Mouse (Mus musculus) adrenal gland, adult 18-20 months (tissue): ENCODE results near the gene Gm438. TPM values are rescaled to one million over a fixed set of nuclear protein-coding genes. Genes with fewer than 3 reads are reported as not detected.
A peak's percentile ranks its signal among the peaks of the same experiment; 100 is the strongest.
"Not testable (repeated sequence)": the region's sequence is repeated elsewhere in the genome, so short reads cannot be mapped to it uniquely, and the experiment has no call there.

ENCODE experiments used
- DNase-seq, 2 experiments: peaks; one replicate each; pipeline ENCODE4 v3.0.0; 2021 to 2022; ENCODE audit warnings: low spot score in 2 of 2
- long read RNA-seq, 2 experiments: library from polyadenylated mRNA; stranded (forward); transcript quantifications; one replicate each; pipeline ENCODE4 v2.0.0; 2021
- total RNA-seq, 2 experiments: library from RNA; stranded (reverse); gene quantifications; 1 replicate in 1 of 2; 2 replicates in 1 of 2; pipeline ENCODE4 v1.2.3; 2021

The Gm438 gene
- total RNA-seq: not detected
- long read RNA-seq, experiment 1: 0 reads
- long read RNA-seq, experiment 2: 0 reads

DNA sequence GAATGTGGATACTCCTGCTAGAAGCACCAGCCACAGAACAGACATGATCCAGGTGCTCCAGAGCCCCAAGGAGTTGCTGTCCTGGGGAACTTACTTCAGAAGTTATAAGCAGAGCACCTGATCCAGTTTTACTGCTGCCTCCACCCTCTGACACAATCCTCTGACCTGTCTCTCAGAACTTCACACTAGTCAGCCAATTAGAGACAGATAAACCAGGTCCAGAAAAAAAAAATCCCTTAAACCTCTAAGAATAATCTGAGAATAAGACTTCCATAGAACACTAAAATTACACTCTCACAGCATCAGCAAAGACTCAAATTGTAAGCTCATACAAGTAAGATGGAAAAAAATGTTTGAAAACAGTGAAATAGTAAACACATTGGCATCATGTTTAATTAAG lies at the start of gene Gm438:
Gene Gm438 (minus strand): TSS at position 101 of the 400 bp plus-strand sequence.
- DNase-seq: no peak

DNA sequence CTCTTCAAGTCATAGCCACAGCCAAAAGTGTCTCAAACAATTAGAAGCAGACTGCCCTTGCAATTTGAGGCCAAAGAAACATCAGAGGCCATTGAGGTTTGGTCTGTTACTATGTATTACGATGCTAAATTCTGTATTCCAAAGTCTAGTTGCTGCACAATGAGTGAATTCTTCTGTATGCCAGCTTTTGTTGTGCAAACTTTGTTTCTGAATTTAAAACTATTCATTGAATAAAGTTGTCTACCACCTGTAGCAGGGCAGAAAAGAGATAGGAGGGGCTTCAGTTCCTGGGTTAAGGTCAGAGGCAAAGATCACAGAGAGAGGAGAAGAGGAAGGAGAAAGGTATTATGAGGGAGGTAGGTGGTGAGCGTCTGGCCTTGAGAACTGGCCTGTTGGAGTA lies 38.3 kb upstream of the Gm438 start:
- no peak for DNase-seq

DNA sequence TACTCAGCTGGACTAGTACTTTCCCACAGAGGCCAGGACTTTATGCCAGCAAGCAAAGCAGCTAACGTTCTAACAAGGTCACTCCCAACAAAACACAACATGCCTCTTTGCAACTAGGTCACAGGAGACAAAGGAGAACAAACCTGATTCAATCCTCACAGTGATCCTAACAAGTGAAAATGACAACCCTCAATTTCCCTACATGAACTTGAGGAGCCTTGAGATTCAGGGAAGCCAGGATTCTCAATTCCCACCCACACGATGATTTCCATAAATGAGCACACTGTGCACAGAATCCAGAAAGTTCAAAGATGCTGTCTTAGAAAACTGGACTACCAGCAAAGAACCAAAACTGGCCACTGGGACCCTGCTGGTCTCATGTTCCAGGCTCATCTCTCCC lies 37.6 kb upstream of the Gm438 start:
- DNase-seq: no peak

DNA sequence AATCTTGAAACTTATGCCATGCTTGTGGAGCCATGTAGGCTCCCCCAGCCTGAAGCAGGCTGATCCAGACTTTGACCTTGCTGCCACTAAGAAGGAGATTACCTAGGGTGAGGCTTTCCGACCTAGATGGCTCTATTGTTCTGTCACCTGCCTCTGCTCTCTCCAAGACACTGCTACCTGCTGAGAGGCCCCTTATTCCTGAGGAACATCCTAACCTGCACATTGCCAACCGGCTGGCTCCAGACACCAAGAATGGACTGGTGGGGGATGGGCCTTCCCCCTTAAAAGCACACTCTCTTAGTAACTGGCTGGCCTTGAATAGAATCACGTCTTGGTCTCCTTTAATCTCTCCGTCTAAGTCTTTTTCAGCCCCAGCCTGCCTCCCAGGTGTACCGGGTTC lies 20.8 kb upstream of the Gm438 start:
- not testable (repeated sequence) for DNase-seq

DNA sequence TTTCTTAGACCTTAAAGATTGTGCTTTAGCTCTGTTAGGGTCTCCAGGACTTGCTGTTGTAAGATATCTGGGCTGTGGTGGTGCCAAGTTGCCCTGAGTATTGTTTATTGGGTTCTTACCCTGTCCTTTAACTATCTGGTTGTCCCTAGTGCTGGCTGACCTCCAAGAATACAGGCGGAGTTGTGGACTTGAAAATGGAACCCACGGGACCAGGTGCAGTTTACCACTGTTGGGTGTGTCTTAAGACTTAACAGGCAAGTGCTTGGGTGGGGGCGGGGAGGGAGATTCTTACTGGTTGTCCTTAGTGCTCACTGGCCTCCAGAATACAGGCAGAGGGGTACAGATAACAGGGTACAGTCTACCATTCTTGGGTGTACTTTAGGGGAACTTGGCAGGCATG lies 17.2 kb upstream of the Gm438 start:
- no peak for DNase-seq

DNA sequence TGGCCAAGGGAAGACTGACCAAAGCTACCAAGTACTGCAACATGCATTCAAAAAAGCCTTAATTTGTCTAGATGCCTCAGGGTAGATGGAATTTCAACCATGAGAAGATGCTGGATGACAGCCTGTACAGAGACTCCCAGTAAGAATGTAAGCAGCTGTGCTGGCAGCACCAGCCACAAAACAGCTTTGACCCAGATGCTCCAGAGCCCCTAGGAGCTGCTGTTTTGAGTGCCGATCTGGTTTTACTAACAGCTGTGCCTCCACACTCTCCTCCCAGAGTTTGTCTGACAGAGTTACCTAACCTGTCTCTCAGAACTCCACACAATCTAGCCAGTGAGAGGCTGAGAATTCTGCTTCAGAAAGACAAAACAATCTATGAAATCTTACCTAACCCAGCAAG lies 3.8 kb upstream of the Gm438 start:
- no peak for DNase-seq

DNA sequence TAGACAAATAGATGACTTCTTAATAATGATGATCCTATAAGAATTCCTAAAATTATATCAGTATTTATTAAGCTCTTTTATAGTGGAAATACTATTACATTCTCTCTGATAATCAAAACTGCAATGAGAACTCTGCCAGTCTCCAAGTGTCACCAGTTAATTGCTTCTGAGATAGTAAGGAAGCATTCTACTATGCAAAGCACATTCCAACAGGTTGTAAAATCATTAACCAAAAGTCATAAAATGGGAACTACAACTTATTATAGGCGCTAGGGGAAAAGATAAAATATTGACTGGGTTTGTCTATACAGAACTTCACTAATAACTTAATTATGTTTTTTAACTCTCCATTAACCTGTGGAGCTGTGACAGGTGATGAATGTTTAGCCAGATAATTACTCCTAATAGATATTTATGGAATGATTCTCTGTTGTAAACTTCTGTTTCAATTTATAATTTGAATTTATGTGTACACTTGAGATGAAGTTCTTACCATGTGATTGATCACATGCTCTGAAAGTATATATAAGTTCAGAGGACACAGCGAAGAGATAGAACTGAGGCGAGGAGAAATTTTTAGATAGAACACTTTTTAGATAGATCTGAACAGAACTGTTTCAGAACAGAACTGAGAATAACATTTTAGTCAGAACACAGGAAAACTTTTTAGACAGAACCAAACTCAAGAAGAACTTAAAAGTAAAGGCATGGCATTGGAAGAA lies 3.7 kb downstream of the Gm438 start:
- no peak for DNase-seq

DNA sequence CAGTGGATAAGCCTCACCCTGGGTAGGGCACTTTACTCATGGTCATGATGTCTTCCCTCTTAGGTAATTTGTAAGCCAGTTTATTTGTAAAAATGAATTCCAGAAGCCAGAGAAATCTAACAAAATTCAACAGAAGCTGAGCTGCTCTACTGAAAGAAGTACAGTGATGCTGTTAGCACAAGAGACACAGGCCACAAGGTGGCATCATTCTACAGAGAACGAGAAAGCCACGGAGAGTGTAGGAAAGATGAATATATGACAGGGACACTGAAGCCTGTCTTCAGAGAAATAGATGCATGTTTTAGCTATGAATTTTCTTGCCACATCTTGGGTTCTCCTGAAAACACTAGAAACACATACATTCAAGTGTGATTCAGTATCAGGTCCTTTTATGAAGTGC lies 20.7 kb downstream of the Gm438 start:
- peak in 1 of 2 experiments; percentile 11 for DNase-seq

DNA sequence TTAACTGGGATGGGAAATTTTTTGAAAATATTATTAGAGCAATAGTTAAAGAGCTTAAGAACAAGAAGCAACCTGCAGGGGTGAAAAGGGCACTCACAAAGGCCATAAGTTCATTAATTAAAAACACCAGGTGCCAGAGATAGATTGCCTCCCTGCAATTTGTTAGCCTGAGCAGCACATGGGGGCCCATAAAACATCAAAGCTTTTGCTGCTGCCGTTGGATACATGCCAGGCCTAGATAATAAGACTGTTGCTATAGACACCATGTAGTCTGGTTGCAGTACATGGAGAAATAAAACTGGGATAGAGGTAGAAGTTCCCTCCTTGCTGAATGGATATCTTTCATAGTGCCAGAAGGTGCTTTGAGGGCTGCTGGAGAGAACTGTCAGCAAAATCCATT lies 37.2 kb downstream of the Gm438 start:
- no peak for DNase-seq

Other genes with a start within 250 kb of the Gm438 start
- not detected for gene Gm13124, start 221.4 kb downstream of the Gm438 start, total RNA-seq
- gene Aadacl4, start 172.9 kb downstream of the Gm438 start, total RNA-seq: not detected
- not detected for gene Gm436, start 100.2 kb downstream of the Gm438 start, total RNA-seq
- under 1 TPM in 1 of 2 experiments, not detected in 1; 0.30 TPM for gene Gm13178, start 65.2 kb downstream of the Gm438 start, total RNA-seq
- 100 to 1,000 TPM; 101 to 111 TPM for gene Dhrs3, start 106.2 kb upstream of the Gm438 start, total RNA-seq